Comparison of ENCODE assay signal across 8 mouse cellular contexts in genomic region chr14:76164904-76165755, GRCm38 (mm10). TPM values are rescaled to one million over a fixed set of nuclear protein-coding genes. Genes with fewer than 3 reads are reported as not detected.
A peak's percentile ranks its signal among the peaks of the same experiment; 100 is the strongest.
DNase-seq lines count a peak whose midpoint lies in the region; ATAC-seq lines count a peak whose summit lies in the region.

No protein-coding gene starts in this region.

- H3K27ac ChIP-seq in forebrain, embryonic 11.5 days (ENCODE audit: low read depth, low read length) = no peak overlapping the region
- H3K27ac ChIP-seq in intestine, embryonic 14.5 days (ENCODE audit: low read depth) = no peak overlapping the region
- no peak overlapping the region for H3K27ac ChIP-seq in midbrain, embryonic 12.5 days (replicated peaks)

- peak overlapping the region; percentile 18; the same call in 1 of the 2 replicates for H3K4me2 ChIP-seq in forebrain, embryonic 11.5 days (ENCODE audit: low read depth, low read length, severe bottlenecking)
- H3K4me2 ChIP-seq in intestine, embryonic 14.5 days (ENCODE audit: low read length) = peak overlapping the region; percentile 50
- peak overlapping the region; percentile 40 for H3K4me2 ChIP-seq in midbrain, embryonic 12.5 days (replicated peaks)

- no peak overlapping the region; the same call in 1 of the 2 replicates for H3K9ac ChIP-seq in forebrain, embryonic 11.5 days (ENCODE audit: low read length)
- H3K9ac ChIP-seq in intestine, embryonic 14.5 days (ENCODE audit: low read length) = peak overlapping the region; percentile 16; the same call in 1 of the 2 replicates
- no peak overlapping the region for H3K9ac ChIP-seq in midbrain, embryonic 12.5 days (replicated peaks)

- peak; percentile 34 to 43 for DNase-seq in kidney, postnatal 4 days
- no peak for DNase-seq in kidney, adult 11 months
- DNase-seq in MN1 (ENCODE audit: low spot score) = peak; percentile 36
- no peak for DNase-seq in forebrain, embryonic 11.5 days (ENCODE audit: low spot score)
- peak; percentile 61 for DNase-seq in intestine, embryonic 14.5 days (ENCODE audit: low spot score)
- no peak for DNase-seq in B cell, adult 2 months

- no peak for ATAC-seq in forebrain, embryonic 11.5 days (replicated peaks; ENCODE audit: low FRiP score)
- 0 out of 2 replicates have a peak, but pooled peaks have one; percentile 64 for ATAC-seq in intestine, embryonic 14.5 days (replicated peaks; ENCODE audit: low FRiP score, low TSS enrichment, low read depth)
- 0 out of 2 replicates have a peak, but pooled peaks have one; percentile 44 for ATAC-seq in midbrain, embryonic 12.5 days (ENCODE audit: low FRiP score, low read depth)
- ATAC-seq in erythroid progenitor cell, adult 5-6 weeks (replicated peaks; ENCODE audit: low FRiP score, poor library complexity, severe bottlenecking) = no peak

- H3K4me3 ChIP-seq in forebrain, embryonic 11.5 days (ENCODE audit: low read depth, low read length) = no peak overlapping the region
- peak overlapping the region; percentile 22 for H3K4me3 ChIP-seq in intestine, embryonic 14.5 days (ENCODE audit: low read depth, low read length)
- H3K4me3 ChIP-seq in midbrain, embryonic 12.5 days = peak overlapping the region; percentile 17; the same call in 1 of the 2 replicates

- H3K36me3 ChIP-seq in forebrain, embryonic 11.5 days (ENCODE audit: control insufficient read depth, insufficient read depth, low read length) = no peaks in the 10 kb centered on the region
- H3K36me3 ChIP-seq in intestine, embryonic 14.5 days (ENCODE audit: control insufficient read depth, insufficient read depth, low read length) = no peaks in the 10 kb centered on the region
- no peaks in the 10 kb centered on the region for H3K36me3 ChIP-seq in midbrain, embryonic 12.5 days

- no peaks in the 10 kb centered on the region; the same call in 1 of the 2 replicates for H3K27me3 ChIP-seq in forebrain, embryonic 11.5 days (ENCODE audit: control insufficient read depth, insufficient read depth, low read length)
- no peaks in the 10 kb centered on the region for H3K27me3 ChIP-seq in intestine, embryonic 14.5 days (replicated peaks; ENCODE audit: control insufficient read depth, insufficient read depth, low read length)
- peaks cover 13% of the 10 kb centered on the region for H3K27me3 ChIP-seq in midbrain, embryonic 12.5 days

- 32% methylated on average over 32 of the region's 32 CpGs for WGBS in forebrain, embryonic 11.5 days
- 14% methylated on average over 32 of the region's 32 CpGs for WGBS in intestine, embryonic 14.5 days
- WGBS in midbrain, embryonic 12.5 days = 41% methylated on average over 32 of the region's 32 CpGs

- no peaks in the 10 kb centered on the region for H3K4me1 ChIP-seq in forebrain, embryonic 11.5 days (replicated peaks; ENCODE audit: control insufficient read depth, insufficient read depth, low read length)
- H3K4me1 ChIP-seq in intestine, embryonic 14.5 days (replicated peaks; ENCODE audit: control insufficient read depth, insufficient read depth, low read length) = peaks cover 4% of the 10 kb centered on the region; the same call in 1 of the 2 replicates
- H3K4me1 ChIP-seq in midbrain, embryonic 12.5 days = peaks cover 16% of the 10 kb centered on the region

- no peaks in the 10 kb centered on the region for H3K9me3 ChIP-seq in forebrain, embryonic 11.5 days (ENCODE audit: control insufficient read depth, low read length)
- H3K9me3 ChIP-seq in intestine, embryonic 14.5 days (ENCODE audit: control insufficient read depth, low read length) = no peaks in the 10 kb centered on the region
- H3K9me3 ChIP-seq in midbrain, embryonic 12.5 days = peaks cover 3% of the 10 kb centered on the region; the same call in 1 of the 2 replicates

RNA-seq across cellular contexts. Expression of gene Nufip1, which starts 54.4 kb away (rescaled TPM):
- 17.8 and 19.2 TPM in 2 replicates for polyA plus RNA-seq in forebrain, embryonic 11.5 days (2014; fragmentation: Nextera tagmentation; extraction: Ambion mirVana)
- polyA plus RNA-seq in intestine, embryonic 14.5 days (2014; fragmentation: Nextera tagmentation; extraction: Ambion mirVana) = 16.3 and 17.8 TPM in 2 replicates
- polyA plus RNA-seq in midbrain, embryonic 12.5 days (2016; fragmentation: Nextera tagmentation; extraction: Ambion mirVana) = 16.3 and 17.7 TPM in 2 replicates
- total RNA-seq in erythroid progenitor cell, adult 5-6 weeks (2015; ENCODE audit: low replicate concordance) = 2.9 and 5.9 TPM in 2 replicates
- 3.0 and 5.7 TPM in 2 replicates for total RNA-seq in erythroid progenitor cell, adult 5-6 weeks (2017; ENCODE audit: low replicate concordance)

RNA-seq across cellular contexts. Expression of gene Gpalpp1, which starts 54.6 kb away (rescaled TPM):
- 20.3 and 20.5 TPM in 2 replicates for polyA plus RNA-seq in forebrain, embryonic 11.5 days (2014; fragmentation: Nextera tagmentation; extraction: Ambion mirVana)
- 11.9 and 15.4 TPM in 2 replicates for polyA plus RNA-seq in intestine, embryonic 14.5 days (2014; fragmentation: Nextera tagmentation; extraction: Ambion mirVana)
- 19.2 and 21.2 TPM in 2 replicates for polyA plus RNA-seq in midbrain, embryonic 12.5 days (2016; fragmentation: Nextera tagmentation; extraction: Ambion mirVana)
- 7.6 and 8.0 TPM in 2 replicates for total RNA-seq in erythroid progenitor cell, adult 5-6 weeks (2015; ENCODE audit: low replicate concordance)
- 5.2 and 6.2 TPM in 2 replicates for total RNA-seq in erythroid progenitor cell, adult 5-6 weeks (2017; ENCODE audit: low replicate concordance)

Comparison
In these comparisons a context has a peak if more than half of its experiments do, and no peak if none do; other contexts are left out.
1. DNase-seq: peak in kidney, postnatal 4 days (2 of 2), MN1 (single experiment) and intestine, embryonic 14.5 days (single experiment); none in kidney, adult 11 months (single experiment), forebrain, embryonic 11.5 days (single experiment) and B cell, adult 2 months (0 of 2).
2. ATAC-seq: peak in intestine, embryonic 14.5 days (single experiment) and midbrain, embryonic 12.5 days (single experiment); none in forebrain, embryonic 11.5 days (single experiment) and erythroid progenitor cell, adult 5-6 weeks (single experiment).
3. Peak in every context shown above with its lines, with median percentiles within 50 percentile points of each other: H3K4me2 ChIP-seq.